Mouse (Mus musculus): ENCODE results near the gene Asxl2.
"Not testable (repeated sequence)": the region's sequence is repeated elsewhere in the genome, so short reads cannot be mapped to it uniquely, and the experiment has no call there.

Gene Asxl2

DNA sequence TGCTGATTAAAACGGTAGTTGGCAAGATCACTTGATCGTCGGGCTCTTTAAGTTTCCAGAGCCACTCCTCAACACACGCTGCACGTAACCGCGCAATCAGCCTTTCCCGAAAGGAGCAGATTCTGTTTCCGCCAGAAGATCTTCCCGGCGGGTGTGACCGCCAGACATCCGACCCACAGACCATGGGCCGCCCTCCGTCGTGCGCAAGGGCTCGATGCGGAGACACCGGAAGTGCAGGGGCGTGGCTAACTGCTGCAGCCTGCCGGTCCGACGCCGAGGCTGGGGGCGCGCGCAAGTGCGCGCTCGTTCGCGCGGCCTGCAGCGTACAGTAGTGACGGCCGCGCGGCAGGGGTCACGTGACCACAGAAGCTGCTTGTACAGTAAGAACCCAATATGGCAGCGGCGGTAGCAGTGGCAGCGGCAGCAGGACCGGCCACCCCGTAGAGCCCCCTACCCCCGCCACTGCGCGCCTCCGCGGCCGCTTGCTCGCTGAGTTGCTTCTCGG lies at the start of gene Asxl2:
Gene Asxl2, plus strand, starts transcription at position 328 of the 505 bp plus-strand sequence.
- DNase-seq = peak; percentile 99

GRCm38 (mm10) chr12:3377190-3377589 lies 49.5 kb upstream of the Asxl2 start:
- no peak for DNase-seq

DNA sequence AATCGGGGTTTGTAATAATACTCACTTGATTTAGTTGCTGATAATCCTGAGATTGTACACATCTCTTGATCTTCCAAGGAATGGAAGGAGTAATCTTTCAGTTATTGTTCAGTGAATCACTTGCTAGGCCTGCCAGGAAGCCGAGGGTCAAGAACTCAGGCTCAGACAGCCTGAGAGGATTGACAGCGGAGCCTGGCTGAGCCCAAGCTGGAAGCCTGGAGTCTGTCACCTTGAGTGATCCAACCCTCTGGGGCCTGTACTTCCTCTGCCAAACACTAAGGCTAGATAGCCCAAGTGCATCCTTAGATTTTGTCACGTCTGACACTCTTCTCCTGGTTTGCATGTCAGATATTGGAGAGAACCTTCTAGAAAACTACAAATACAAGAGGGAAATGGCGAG lies 48.9 kb upstream of the Asxl2 start:
- no peak for DNase-seq

DNA sequence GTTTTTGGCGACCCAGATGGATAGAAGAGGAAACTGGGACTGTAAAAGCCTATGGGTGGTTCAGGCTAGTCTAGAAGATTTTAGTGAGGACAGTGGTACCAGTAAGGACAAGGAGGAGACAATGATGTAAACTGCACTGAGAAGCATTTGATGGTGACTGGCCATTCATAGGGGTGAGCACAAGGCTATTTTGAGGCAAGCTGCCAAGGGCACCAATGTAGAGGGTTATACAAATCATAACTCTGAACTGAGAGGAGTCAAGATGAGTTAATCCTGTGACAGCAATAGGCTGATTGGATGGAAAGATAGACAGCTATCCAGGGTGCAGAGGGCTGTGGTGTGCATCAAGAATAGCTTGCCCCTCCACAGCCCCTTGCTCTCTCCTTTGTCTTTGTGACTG lies 41.8 kb upstream of the Asxl2 start:
- no peak for DNase-seq

GRCm38 (mm10) chr12:3385271-3385670 lies 41.4 kb upstream of the Asxl2 start:
- no peak for DNase-seq

GRCm38 (mm10) chr12:3385940-3386339 lies 40.7 kb upstream of the Asxl2 start:
- DNase-seq = no peak

- no peak for DNase-seq
Measured at GRCm38 (mm10) chr12:3387891-3388290, 38.8 kb upstream of the Asxl2 start.

GRCm38 (mm10) chr12:3389394-3389793 lies 37.3 kb upstream of the Asxl2 start:
- no peak for DNase-seq

DNA sequence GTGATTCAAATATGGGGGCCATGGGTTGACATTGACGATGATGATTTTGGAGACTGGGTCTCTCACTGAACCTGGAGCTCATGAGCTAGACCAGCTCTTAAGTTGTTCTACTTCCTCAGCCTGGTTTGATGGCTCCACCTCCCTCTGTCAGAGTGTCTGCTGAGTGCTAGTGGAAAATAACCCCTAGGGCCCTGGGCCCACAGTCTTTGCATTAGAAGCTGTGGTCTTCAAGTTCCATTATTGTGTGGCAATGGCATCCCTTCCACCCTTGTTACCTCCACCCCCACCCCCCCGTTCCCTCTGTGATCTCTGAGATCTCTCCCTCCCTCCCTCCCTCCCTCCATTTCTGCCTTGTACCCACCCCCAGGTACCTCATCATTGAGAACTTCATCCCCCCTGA lies 36.6 kb upstream of the Asxl2 start:
- no peak for DNase-seq

DNA sequence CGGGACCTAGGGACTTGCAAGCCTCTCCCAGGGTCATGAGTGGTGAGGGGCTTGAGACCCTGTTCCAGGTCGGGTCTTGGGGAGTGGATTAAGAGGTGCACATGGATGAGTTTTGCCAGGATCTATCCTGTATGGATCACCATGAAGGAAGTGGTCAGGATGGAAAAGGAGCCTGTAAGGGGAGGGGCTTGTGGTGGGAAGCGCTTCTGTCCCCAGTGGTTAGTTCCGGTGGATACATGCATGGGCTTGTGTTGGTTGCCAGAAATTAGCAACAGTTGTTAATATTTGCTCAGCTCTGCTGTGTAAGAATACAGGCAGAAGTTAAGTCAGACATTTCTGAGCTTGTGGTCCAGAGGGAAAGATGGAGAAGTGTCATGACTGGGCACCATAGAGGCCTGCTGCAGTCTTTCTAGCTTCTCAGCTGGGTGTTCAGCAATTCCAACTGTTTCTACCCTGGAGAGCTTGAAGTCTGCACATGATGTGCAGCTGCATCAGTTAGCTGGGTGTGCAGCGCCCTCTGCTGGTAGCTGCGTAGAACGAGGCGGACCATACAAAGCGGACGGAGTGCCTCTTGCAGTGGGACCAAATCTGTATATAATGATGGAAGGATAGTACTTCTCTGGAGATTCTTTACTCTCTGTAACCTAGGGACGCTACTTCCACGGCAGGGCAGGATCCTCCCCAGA lies 35.9 kb upstream of the Asxl2 start:
- peak; percentile 86 for DNase-seq

- no peak for DNase-seq
Measured at GRCm38 (mm10) chr12:3391276-3391675, 35.4 kb upstream of the Asxl2 start.

- no peak for DNase-seq
Measured at GRCm38 (mm10) chr12:3393140-3393539, 33.5 kb upstream of the Asxl2 start.

DNA sequence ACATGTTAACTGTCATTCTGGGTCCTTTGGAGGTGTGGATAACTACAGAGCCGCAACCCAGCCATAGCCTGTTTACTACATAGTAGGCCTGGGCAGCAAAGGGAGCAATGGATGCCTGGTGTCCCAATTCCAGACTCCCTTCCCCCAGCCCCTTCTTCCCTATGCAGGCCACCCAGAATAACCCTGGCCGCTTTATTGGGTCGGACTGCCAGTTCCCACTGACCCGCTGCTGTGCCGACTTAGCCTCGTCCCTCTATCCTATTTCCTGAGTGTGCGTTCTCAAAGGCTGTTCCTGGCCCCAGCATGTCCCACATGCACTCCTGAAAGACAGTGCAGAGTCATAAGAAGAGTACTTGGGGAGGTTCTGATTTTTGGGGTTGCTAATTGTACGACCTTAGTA lies 29.7 kb upstream of the Asxl2 start:
- DNase-seq = no peak

DNA sequence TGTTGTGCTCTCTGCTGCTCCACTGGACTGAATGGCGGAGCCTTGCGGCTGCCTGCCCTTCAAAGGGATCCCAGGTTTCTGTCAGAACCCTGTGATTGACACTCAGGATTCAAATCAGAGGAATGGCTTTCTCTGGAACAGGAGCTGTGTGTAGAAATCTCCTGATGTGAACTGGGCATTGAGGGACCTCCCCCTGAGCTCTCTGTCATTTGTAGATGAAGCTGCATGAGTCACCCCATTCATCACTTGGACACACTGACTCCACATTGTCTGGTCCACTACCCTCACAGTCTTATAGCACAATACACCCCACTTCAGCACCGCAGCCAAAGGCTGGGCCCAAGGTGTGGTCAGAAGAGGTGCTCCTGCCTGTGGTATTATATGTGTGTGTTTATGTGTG lies 21.0 kb upstream of the Asxl2 start:
- not testable (repeated sequence) for DNase-seq

DNA sequence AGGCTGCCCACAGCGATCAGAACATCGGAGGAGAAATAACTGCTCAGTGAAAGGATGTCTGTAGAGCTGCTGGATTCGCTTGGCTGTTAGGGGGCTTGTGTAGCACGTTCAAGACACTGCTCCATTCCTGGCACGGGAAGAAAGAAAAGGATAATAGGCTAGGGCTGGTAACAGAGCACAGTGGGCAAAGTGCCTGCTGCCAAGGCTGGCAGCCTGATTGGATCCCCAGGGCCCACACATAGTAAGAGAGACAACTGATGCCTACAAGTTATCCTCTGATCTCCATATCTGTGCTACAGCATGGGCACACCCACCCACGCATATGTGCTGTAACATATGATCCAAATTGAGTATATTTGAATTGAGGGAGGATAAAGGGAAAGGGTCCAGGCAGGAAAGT lies 20.1 kb upstream of the Asxl2 start:
- DNase-seq = no peak

GRCm38 (mm10) chr12:3414956-3415355 lies 11.7 kb upstream of the Asxl2 start:
- DNase-seq = no peak

GRCm38 (mm10) chr12:3418761-3419160 lies 7.9 kb upstream of the Asxl2 start:
- DNase-seq = no peak

DNA sequence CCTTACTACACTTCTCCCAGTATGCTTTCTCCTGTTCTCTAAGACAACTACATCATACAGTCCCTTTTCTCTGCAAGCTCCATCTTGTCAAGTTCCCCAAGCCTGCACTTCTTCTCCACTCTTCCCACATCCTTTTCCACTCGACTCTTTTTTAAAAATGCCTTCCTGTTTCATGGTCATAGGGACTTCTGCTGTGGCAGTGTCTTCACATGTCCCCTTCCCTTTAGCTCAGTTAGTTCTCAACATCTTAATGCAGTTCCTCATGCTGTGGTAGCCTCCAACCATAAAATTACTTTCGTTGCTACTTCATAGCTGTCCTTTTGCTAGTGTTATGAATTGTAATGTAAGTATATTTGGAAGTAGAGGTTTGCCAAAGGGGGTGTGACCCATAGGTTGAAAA lies 6.1 kb upstream of the Asxl2 start:
- DNase-seq = no peak

GRCm38 (mm10) chr12:3422786-3423185 lies 3.9 kb upstream of the Asxl2 start:
- no peak for DNase-seq

GRCm38 (mm10) chr12:3424179-3424578 lies 2.5 kb upstream of the Asxl2 start:
- peak; percentile 37 for DNase-seq

DNA sequence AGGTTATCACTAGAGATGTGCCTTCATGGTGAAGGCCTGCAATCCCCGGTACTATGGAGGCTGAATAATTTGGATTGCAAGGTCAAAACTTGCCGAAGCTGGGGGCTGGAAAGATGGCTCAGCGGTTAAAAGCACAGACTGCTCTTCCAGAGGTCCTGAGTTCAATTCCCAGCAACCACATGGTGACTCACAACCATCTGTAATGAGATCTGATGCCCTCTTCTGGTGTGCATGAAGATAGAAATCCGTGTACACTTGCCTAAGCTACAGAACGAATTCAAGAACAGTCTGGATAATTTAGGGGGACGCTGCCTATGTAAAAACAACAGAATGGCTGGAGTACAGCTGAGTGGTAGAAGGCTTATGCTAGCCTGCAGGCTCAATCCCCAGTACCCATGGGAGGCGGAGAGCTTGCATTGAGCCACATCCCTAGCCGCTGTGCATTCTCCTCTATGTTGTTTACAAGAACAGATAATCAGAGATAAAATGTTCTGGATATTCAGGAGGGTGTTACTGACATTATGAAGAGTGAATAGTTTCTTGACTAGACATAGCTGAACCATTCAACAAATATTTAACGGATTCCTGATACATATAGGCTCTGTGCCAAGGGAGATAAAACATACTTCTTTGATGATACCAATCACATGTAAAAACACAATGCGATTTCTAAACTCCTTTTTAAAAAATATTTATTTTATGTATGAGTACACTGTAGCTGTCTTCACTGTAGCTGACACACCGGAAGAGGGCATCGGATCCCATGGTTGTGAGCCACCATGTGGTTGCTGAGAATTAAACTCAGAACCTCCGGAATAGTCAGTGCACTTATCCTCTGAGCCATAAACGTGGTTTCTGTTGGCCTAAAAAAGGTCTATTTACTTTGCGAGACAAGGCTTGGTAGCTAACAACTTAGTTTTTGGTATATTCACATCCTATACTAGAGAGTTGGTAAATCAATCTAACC lies 999 bp upstream of the Asxl2 start:
- DNase-seq = peak; percentile 36

GRCm38 (mm10) chr12:3427067-3427889 lies 621 bp downstream of the Asxl2 start:
- peak; percentile 61 for DNase-seq

Data from lung, postnatal 14 days (tissue).